9 mouse cellular contexts compared by ENCODE assay signal in the genomic region with DNA sequence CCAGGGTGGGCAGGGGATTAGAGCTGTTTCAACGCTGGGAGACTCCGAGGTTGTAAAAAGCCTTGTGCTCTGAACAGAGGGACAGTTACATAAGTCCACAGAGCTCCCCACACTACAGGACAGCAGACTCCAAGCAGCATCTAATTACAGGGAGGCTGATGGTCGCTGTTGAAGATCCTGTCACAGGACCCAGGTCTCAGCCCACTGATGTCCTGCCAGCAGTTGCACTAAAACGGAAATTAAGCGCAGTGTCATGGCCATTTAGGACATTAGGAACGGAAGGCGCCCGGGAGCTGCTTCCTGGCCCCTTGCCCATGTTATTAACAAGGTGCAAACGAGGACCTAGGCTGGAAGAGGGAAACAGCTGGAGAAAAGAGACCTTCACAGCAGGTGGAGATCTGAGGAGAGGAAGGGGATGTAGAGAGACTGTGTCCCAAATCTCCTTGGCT.
DNase-seq lines count a peak whose midpoint lies in the region; ATAC-seq and TF ChIP-seq lines count a peak whose summit lies in the region.
"Had no signal": no experiment of that assay in that cellular context is flagged by ENCODE, and none has a peak within 500 bp of the region (broad histone marks: within the 10 kb centered on the region; RNA-seq: fewer than 3 reads in every experiment).

No protein-coding gene starts in this region.

- H3K9me3 ChIP-seq in forebrain, embryonic 13.5 days (replicated peaks): no peaks in the 10 kb centered on the region
- H3K9me3 ChIP-seq in forebrain, embryonic 11.5 days (ENCODE audit: control insufficient read depth, low read length): no peaks in the 10 kb centered on the region
- no peaks in the 10 kb centered on the region for H3K9me3 ChIP-seq in limb, embryonic 13.5 days
- H3K9me3 ChIP-seq: midbrain, embryonic 12.5 days had no signal

- peaks cover 30% of the 10 kb centered on the region for H3K4me1 ChIP-seq in forebrain, embryonic 13.5 days
- peaks cover 4% of the 10 kb centered on the region for H3K4me1 ChIP-seq in forebrain, embryonic 11.5 days (replicated peaks; ENCODE audit: control insufficient read depth, insufficient read depth, low read length)
- peaks cover 18% of the 10 kb centered on the region for H3K4me1 ChIP-seq in kidney, adult 2 months (ENCODE audit: control insufficient read depth, insufficient read depth, low read length)
- peaks cover 23% of the 10 kb centered on the region for H3K4me1 ChIP-seq in limb, embryonic 13.5 days

- no peak overlapping the region for H3K9ac ChIP-seq in forebrain, embryonic 13.5 days
- no peak overlapping the region for H3K9ac ChIP-seq in forebrain, embryonic 11.5 days (ENCODE audit: low read length)
- no peak overlapping the region for H3K9ac ChIP-seq in limb, embryonic 13.5 days
- H3K9ac ChIP-seq: midbrain, embryonic 12.5 days had no signal

- H3K27ac ChIP-seq in forebrain, embryonic 13.5 days: peak overlapping the region; percentile 27
- H3K27ac ChIP-seq in forebrain, embryonic 11.5 days (ENCODE audit: low read depth, low read length): no peak overlapping the region
- no peak overlapping the region; the same call in 1 of the 2 replicates for H3K27ac ChIP-seq in kidney, adult 2 months (ENCODE audit: insufficient read depth, low read depth, low read length)
- H3K27ac ChIP-seq in limb, embryonic 13.5 days: no peak overlapping the region

- peaks cover 10% of the 10 kb centered on the region; the same call in 1 of the 2 replicates for H3K27me3 ChIP-seq in forebrain, embryonic 13.5 days
- H3K27me3 ChIP-seq in forebrain, embryonic 11.5 days (ENCODE audit: control insufficient read depth, insufficient read depth, low read length): no peaks in the 10 kb centered on the region
- H3K27me3 ChIP-seq in kidney, adult 2 months (replicated peaks; ENCODE audit: control insufficient read depth, insufficient read depth, low read length): no peaks in the 10 kb centered on the region
- peaks cover 18% of the 10 kb centered on the region for H3K27me3 ChIP-seq in limb, embryonic 13.5 days

- H3K4me3 ChIP-seq in forebrain, embryonic 13.5 days: no peak overlapping the region
- H3K4me3 ChIP-seq in forebrain, embryonic 11.5 days (ENCODE audit: low read depth, low read length): no peak overlapping the region
- no peak overlapping the region for H3K4me3 ChIP-seq in kidney, adult 2 months (ENCODE audit: insufficient read depth, low read depth, low read length)
- no peak overlapping the region for H3K4me3 ChIP-seq in limb, embryonic 13.5 days
- H3K4me3 ChIP-seq: midbrain, embryonic 12.5 days had no signal

- peak overlapping the region; percentile 3; the same call in 1 of the 2 replicates for H3K4me2 ChIP-seq in forebrain, embryonic 13.5 days
- H3K4me2 ChIP-seq in forebrain, embryonic 11.5 days (ENCODE audit: low read depth, low read length, severe bottlenecking): no peak overlapping the region
- peak overlapping the region; percentile 17; the same call in 1 of the 2 replicates for H3K4me2 ChIP-seq in limb, embryonic 13.5 days (replicated peaks)
- H3K4me2 ChIP-seq: midbrain, embryonic 12.5 days had no signal

- 0 out of 2 replicates have a peak, but pooled peaks have one; percentile 21 for ATAC-seq in forebrain, embryonic 13.5 days
- ATAC-seq in forebrain, embryonic 11.5 days (replicated peaks; ENCODE audit: low FRiP score): no peak
- ATAC-seq in limb, embryonic 13.5 days (ENCODE audit: low FRiP score, low read depth): peak; percentile 24; the same call in 1 of the 2 replicates
- ATAC-seq in monocyte, adult 5-6 weeks (replicated peaks; ENCODE audit: insufficient number of reproducible peaks, low FRiP score, low TSS enrichment, poor library complexity, severe bottlenecking): no peak

- WGBS in forebrain, embryonic 13.5 days: 17% methylated on average over 9 of the region's 9 CpGs
- 51% methylated on average over 9 of the region's 9 CpGs for WGBS in forebrain, embryonic 11.5 days
- WGBS in kidney, adult 2 months: 6% methylated on average over 9 of the region's 9 CpGs
- WGBS in limb, embryonic 13.5 days: 10% methylated on average over 9 of the region's 9 CpGs

- TF ChIP-seq CTCF in kidney, adult 2 months (conservative IDR thresholded peaks at IDR 0.05; ENCODE audit: insufficient read depth, insufficient read length, low read depth, low read length): no peak

- DNase-seq in forebrain, embryonic 11.5 days (ENCODE audit: low spot score): no peak
- DNase-seq in adrenal gland, postnatal 25 days: peak; percentile 33
- peak; percentile 72 for DNase-seq in gastrocnemius, postnatal 25 days
- peak; percentile 85 for DNase-seq in kidney, adult 2 months
- peak; percentile 61 for DNase-seq in skeletal muscle tissue, adult 2 months (ENCODE audit: low read depth, low spot score)

- TF ChIP-seq POLR2A in kidney, adult 2 months (IDR thresholded peaks at IDR 0.05; ENCODE audit: low read depth, low read length): no peak

- no peaks in the 10 kb centered on the region for H3K36me3 ChIP-seq in forebrain, embryonic 13.5 days (ENCODE audit: poor library complexity, severe bottlenecking)
- no peaks in the 10 kb centered on the region for H3K36me3 ChIP-seq in forebrain, embryonic 11.5 days (ENCODE audit: control insufficient read depth, insufficient read depth, low read length)
- no peaks in the 10 kb centered on the region for H3K36me3 ChIP-seq in kidney, adult 2 months (ENCODE audit: control insufficient read depth, insufficient read depth, low read length)
- no peaks in the 10 kb centered on the region for H3K36me3 ChIP-seq in limb, embryonic 13.5 days
- H3K36me3 ChIP-seq: midbrain, embryonic 12.5 days had no signal

Comparison
In these comparisons a context has a peak if more than half of its experiments do, and no peak if none do; other contexts are left out.
1. ATAC-seq: peak in forebrain, embryonic 13.5 days (single experiment) and limb, embryonic 13.5 days (single experiment); none in forebrain, embryonic 11.5 days (single experiment) and monocyte, adult 5-6 weeks (single experiment).